Mouse (Mus musculus) layer of hippocampus, postnatal 36 days (tissue): ENCODE measurements at regions not wholly inside any gene's neighbourhood (a gene's known extent, or its start where the extent isn't known, plus 50 kb on each side); places are given as distances from the start of the nearest gene placed in this dataset.

Experiments
- DNase-seq, 2 experiments: peaks; one replicate each; pipeline ENCODE4 v3.0.0; 2022

GRCm38 (mm10) chr5:75472484-75472883 lies 102.2 kb upstream of the Kit start:
- DNase-seq, result no peak

GRCm38 (mm10) chr5:75475414-75475813 lies 99.3 kb upstream of the Kit start:
- DNase-seq, result no peak

- DNase-seq, result no peak
Observed at GRCm38 (mm10) chr5:75478499-75478898, 96.2 kb upstream of the Kit start.

DNA sequence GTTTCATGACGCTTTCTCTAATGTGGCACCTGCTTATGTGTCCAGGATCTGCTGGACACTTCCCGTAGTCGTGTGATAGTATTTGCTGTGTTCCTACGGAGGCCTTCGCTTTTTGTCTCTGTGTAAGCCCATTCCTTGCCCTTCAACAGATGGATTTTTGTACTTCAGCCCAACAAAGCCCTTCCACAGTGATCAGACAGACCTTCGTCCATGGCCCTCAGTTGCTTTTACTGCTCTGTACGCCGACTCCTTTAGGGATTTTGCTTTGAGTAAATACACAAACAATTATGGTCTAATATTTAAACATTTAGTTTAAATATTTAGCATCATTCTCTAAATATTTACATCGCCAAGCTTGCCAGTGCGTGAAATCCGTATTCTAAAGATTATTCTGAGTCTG lies 95.6 kb upstream of the Kit start:
- no peak for DNase-seq

- no peak for DNase-seq
Observed at GRCm38 (mm10) chr5:75481595-75481994, 93.1 kb upstream of the Kit start.

- DNase-seq, result no peak
Observed at GRCm38 (mm10) chr5:75484330-75484729, 90.4 kb upstream of the Kit start.

DNA sequence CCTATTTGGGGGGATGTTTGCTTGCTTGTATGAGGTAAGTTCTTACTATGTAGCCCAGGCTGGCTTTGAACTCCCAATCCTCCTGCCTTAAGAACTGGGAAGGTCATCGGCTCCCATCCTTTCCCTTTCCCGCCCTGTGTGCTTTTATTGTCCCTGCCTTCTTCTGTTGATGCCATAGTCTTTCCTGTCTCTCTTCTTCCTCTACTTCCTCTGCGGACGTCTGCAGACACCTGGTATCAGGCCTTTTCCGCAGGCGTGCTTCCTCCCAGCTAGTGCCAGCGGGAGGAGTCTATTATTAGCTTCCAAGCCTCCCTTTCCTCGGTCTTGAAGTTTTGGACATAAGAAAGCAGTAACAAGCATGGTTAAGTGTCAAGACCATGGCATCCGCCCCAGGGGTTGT lies 83.9 kb upstream of the Kit start:
- DNase-seq, result no peak

GRCm38 (mm10) chr5:75494143-75494542 lies 80.6 kb upstream of the Kit start:
- no peak for DNase-seq

DNA sequence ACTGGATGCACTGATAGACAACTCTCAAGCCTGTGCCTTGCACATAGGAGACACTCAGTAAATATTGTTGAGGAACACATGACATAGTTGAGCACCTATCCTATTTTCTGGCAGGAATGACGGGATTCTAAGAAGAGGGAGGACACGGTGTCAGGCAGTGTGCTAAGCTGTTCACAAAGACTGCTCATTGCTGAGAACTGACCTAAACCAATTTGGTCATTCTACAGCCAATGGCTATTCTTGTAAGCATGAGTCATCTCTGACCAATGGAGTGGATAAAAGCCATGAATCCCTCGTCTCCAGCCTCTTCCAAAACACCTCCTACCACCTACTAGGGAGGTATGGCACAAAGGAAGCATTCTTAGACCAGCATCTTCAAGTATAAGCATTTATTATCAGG lies 75.7 kb upstream of the Kit start:
- no peak for DNase-seq

DNA sequence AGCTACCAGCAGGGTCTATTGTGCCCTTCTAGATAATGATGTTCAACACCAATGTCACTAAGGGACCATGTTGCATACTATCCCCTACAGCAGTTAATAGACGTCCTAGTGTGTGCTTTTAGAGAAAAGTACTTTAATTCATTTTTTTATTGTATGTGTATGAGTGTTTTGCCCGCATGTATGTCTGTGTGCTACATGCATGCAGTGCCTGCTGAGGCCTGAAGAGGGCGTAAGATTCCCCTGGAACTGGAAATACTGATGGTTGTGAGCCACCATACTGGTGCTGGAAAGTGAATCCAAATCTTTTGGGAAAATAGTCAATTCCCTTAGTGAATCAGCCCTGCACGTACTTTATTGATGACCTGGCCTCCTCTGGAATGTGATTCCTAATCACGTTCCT lies 75.0 kb upstream of the Kit start:
- DNase-seq, result no peak

DNA sequence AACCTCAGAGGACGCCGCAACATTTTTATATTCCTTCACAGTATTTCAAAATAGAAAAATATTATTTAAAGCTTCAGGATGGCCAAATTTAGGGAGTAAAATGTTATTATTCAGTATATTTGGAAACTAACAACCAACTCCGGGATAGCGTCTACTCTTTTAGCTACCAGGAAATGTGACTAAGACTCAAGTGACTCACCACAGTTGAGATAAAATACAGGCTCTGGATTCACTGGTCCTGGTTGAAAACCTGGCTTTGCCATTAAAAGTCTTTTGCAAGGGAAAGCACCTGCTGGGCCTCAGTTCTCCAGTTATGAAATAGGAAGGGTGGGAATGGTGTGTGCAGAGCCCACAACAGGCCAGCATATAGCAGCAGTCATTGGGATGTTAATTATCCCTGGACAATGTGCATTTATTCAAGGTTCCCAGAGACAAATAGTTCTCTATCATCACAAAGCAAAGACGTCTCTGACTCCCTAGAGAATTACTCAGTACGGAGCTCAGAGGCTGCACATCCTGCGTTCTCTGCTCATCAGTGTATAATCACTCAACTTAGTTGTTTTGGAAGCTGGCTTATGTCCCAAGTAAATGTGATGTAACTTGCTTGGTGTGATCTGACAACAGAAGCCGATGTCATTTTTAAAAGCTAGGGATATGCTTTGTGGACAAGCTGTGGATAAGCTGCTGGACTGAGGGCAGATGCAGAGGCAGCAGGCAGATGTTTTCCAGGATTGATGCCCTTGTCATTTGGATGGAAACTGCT lies 73.9 kb upstream of the Kit start:
- DNase-seq, result no peak

DNA sequence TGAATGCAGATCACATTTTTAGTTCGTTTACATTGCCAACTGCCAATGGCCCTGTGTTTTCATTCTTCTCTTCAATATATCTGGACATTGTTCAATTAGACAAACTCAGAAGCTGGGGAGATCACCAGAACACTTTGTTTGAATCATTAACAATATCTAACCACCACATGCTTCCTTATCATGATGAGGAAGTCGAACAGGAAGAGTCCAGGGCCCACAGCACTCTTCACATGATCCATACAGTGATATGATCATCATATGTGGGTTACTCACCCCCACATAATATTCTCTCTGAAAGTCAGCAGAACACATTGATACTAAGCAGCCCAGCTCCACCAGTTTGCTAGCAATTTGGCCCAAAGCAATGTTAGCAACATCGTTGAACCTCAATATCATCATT lies 71.0 kb upstream of the Kit start:
- no peak for DNase-seq

DNA sequence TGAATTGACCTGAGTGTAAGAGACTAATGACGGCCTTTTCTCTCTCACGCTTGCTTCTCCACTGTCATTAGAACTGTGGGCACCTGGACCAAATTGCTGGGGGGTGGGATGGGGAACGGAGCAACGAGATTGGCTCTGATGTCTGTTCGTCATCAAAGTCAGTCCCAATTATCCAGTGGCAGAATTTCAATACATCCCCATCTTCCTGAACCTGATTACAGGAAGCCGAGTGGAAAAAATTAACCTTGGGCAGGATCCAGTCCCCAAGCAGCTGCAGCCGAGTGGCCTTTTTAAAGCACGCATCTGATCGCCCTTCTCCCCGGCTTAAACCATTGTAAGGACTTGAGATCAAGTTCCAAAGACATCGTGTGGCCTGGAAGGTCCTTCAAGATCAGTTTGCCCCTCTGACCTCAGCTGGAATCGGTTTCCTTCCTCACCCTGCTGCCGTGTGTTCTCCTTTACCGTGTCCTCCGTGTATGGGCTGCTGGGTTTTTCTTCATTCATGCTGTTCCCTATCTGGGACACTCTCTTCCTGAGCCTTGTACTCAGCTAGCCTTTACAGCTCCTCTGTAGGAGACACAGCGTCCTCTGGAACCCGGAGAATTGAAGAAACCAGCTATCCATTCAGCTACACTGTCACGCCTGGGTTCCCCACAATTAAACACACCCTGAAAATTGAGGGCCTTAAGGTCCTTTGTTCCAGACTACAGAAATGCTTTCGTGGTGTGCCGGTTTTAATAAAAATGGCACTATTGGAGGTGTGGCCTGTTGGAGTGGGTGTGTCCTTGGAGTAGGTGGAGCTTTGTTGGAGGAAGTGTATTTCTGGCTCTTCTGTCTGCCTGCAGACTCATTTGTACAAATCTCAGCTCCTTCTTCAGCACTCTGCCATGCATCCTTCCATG lies 61.9 kb upstream of the Kit start:
- no peak for DNase-seq

GRCm38 (mm10) chr5:75518213-75518612 lies 56.5 kb upstream of the Kit start:
- DNase-seq, result no peak

GRCm38 (mm10) chr5:75523041-75523678 lies 51.6 kb upstream of the Kit start:
- DNase-seq, result no peak
